Mouse (Mus musculus) embryonic fibroblast, embryonic 13.5 days (primary cell): Measurements from ENCODE around the gene Syne4. TPM values are rescaled to one million over a fixed set of nuclear protein-coding genes. Genes with fewer than 3 reads are reported as not detected.

ENCODE experiments used
- H3K27ac ChIP-seq: 2 replicates; pipeline ENCODE4 v1.5.1; 2012; ENCODE audit warnings: low read length, control low read depth, inconsistent platforms; ENCODE audit not compliant: insufficient read depth
- H3K4me1 ChIP-seq: 2 replicates; pipeline ENCODE4 v1.6.1; 2011; ENCODE audit warnings: low read length; ENCODE audit not compliant: control insufficient read depth, insufficient read depth
- H3K4me3 ChIP-seq: 2 replicates; pipeline ENCODE4 v1.5.1; 2011; ENCODE audit warnings: mild to moderate bottlenecking, control low read depth, low read length; ENCODE audit not compliant: insufficient read depth
- CTCF ChIP-seq: IDR thresholded peaks from 2 replicates; pipeline ENCODE4 v1.5.1; 2011; ENCODE audit warnings: mild to moderate bottlenecking, control low read depth, low read length, moderate library complexity, borderline replicate concordance; ENCODE audit not compliant: insufficient read depth
- POLR2A ChIP-seq: IDR thresholded peaks from 2 replicates; pipeline ENCODE4 v1.6.1; 2011; ENCODE audit warnings: low read depth, mild to moderate bottlenecking, control low read depth, low read length, moderate library complexity
- polyA plus RNA-seq: library from polyadenylated mRNA; stranded (reverse); fragments of >200 nt; gene quantifications from 2 replicates; pipeline ENCODE4 v1.2.4, GENCODE M21; 2011; ENCODE audit warnings: low read depth; ENCODE audit not compliant: missing spikeins, insufficient read length

Gene Syne4
- polyA plus RNA-seq, 1 experiment, result 2.6 TPM

DNA sequence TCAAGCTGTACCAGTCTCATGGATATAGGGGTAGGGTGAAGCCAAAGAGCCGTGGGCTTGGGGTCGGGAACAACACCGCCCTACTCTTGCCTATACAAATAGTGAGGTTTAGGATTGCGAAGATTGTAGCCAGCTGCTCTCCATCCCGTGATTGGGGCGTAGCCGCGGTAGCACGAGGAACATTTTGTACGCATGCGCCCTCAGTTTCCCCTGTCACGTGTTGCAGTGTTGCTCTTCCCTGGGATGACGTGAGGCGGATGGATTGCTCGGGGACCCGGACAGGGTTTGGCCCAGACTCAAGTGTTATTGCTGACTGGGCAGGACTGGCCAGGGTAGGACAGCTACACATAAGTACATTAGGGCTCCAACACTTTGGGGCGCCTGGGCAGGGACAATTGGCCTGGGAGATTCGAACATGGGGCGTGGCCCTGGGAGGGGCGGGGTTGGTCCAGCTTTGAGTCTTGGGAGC lies 33.9 kb upstream of the Syne4 start:
- TF ChIP-seq POLR2A, result peak; percentile 69
- TF ChIP-seq CTCF, result no peak
- H3K4me1 ChIP-seq, result no peaks in the 10 kb centered on the region
- peak overlapping the region; percentile 99 for H3K27ac ChIP-seq
- H3K4me3 ChIP-seq, result peak overlapping the region; percentile 49

DNA sequence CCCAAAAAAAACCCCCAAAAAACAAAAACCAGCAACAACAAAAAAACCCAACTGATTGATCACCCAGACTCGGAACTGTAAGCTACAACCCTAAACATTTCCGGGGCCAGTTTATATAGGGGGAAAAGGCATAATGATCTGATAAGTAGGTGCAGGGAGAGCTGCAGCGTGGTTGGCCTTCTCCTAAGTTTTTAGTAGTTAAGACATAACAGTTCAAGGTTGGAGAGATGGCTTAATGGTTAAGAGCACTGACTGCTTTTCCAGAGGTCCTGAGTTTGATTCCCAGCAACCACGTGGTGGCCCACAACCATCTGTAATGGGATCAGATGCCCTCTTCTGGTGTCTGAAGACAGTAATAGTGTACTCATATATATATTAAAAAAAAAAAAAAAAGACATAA lies 33.1 kb upstream of the Syne4 start:
- no peak for TF ChIP-seq CTCF
- no peak for TF ChIP-seq POLR2A
- Histone ChIP-seq H3K27ac (peak overlapping the region; percentile 99; the same call in 1 of the 2 replicates), H3K4me3 (no peak overlapping the region), H3K4me1 (no peaks in the 10 kb centered on the region)

DNA sequence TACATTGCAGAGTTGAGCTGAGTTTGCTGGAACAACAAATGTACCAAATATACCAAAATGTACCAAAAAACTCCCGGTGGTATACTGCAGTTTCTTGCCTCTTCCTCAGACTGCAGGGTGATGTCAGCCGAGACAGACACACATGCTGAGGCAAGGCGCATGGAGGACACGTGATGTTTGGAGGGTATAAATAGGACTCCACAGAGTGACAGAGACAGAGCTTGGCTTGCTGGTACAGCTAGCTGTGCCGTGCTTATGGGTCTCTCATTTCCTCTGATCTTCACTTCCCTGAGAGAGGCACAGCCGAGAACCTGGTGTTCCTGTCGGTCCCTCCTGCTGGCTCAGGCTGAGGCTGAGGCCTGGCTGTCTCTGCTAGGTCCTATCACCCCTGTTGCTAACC lies 31.9 kb upstream of the Syne4 start:
- Histone ChIP-seq H3K4me3 (no peak overlapping the region), H3K4me1 (peaks cover 3% of the 10 kb centered on the region; the same call in 1 of the 2 replicates), H3K27ac (no peak overlapping the region)
- TF ChIP-seq POLR2A, result no peak
- no peak for TF ChIP-seq CTCF

DNA sequence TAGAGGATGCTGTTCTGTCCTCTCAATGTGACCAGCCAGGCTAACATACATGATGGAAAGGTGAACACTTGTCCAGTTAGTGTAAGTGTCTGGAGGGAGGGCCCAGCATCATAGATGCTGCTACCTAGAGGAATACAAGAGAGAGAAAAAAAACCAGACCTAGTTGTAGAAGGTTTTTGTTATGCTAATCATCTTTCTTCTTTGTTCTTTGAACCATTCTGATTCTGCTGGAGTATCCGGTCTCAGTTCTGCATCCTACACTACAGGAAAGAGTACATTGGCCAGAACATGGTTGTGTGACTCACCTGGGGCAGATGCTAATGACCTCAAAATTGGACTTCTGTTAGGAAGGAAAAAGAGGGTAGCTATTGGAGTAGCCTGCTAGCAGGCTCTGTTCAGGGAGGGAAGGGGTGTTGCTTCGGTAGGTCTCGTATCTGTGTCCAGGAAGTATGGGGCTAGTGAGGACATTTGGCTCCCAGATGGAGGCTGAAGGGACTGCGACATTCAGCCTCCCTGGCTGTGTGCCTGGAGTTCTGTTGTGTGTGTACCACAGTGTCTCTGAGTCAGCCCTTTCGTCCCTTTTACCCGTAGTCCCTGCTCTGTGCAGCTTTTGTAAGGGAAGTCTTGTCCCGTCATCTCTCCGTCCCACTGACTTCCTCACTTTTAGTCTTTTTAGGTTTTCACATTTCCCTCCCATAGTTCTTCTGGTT lies 27.8 kb upstream of the Syne4 start:
- TF ChIP-seq POLR2A, result no peak
- TF ChIP-seq CTCF, result no peak
- Histone ChIP-seq H3K4me1 (peaks cover 3% of the 10 kb centered on the region; the same call in 1 of the 2 replicates), H3K4me3 (no peak overlapping the region), H3K27ac (no peak overlapping the region)

DNA sequence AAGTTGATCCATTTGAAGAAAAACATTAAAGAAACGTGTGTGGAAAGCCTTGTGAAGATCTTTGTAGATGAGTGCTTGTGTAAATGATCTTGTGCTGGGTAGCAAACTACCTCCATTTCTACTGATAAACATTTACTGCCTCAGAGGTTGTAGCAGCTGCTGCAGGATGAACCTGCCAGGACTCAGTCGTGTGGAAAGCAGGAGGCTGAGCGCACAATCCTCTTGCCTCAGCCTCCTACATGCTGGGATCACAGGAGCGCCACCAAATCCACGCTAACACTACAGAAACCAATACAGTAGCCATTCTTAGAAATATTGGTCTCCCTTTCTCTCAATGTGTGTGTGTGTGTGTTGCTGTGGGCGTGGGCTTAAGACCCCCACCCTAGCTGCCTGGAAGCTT lies 26.6 kb upstream of the Syne4 start:
- Histone ChIP-seq H3K4me1 (peaks cover 3% of the 10 kb centered on the region; the same call in 1 of the 2 replicates), H3K27ac (no peak overlapping the region), H3K4me3 (no peak overlapping the region)
- TF ChIP-seq CTCF (no peak), POLR2A (no peak)

DNA sequence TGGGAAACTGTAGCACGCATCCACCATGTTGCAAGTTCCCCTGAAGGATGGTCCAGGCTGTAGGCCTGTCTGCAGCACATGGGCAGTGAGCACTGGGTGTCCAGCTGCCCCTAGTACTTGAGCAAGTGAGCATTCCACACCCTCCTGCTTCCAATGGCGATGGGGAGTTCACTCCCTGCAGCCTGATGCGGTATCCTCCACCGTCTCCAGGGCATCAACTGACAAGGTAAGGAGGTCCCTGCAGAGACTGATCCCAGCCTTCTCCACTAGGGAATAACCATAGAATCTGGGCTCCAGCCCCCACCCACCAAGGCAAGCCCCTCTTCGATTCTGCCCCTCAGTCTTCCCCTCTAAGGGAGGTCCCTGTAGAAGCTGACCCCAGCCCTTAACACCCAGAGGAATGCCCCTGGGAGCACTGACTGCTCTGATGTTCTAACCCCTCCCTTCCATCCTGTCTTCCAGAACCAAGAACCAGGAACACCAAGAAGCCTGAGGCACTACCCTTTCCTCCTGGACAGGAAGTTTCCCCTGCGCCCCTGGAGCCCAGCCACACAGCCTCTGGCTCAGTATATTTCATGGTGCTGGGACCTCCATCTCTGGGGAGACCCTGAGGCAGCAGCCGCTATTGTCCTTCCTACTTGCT lies 25.4 kb upstream of the Syne4 start:
- peaks cover 3% of the 10 kb centered on the region; the same call in 1 of the 2 replicates for H3K4me1 ChIP-seq
- no peak overlapping the region for H3K4me3 ChIP-seq
- H3K27ac ChIP-seq, result no peak overlapping the region
- TF ChIP-seq CTCF (no peak), POLR2A (no peak)

DNA sequence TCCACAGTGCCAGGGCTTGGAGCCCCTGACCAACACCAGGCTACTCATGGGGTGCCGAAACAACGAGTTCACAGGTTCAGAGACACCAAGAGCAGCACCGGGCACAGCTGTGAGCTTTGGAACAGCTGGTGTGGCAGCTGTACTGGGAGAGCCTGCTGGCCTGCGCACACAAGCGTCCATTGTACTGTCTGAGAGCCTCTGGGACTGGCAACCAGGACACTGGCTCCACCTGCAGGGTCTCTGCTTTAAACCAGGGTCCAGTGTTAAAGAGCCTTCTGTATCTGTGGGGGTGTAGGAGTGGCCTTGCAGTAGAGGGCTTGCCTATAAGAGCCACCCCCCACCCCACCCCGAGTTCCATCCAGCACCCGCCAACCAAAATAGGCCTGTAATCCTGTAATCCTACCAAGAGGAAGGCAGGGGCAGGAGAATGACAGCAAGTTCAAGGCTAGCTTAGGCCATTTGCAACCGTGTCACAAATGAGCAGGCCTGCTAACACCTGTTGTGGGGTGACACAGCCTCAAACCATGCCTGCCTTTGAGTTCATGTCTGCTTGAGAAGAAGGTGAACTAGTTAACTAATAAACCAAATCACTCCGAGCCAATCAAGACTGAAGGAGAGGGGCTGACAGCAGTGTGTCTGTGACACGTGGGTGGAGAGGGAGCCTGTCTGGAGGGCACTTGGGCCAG lies 24.8 kb upstream of the Syne4 start:
- TF ChIP-seq POLR2A, result no peak
- TF ChIP-seq CTCF, result no peak
- H3K27ac ChIP-seq, result no peak overlapping the region

DNA sequence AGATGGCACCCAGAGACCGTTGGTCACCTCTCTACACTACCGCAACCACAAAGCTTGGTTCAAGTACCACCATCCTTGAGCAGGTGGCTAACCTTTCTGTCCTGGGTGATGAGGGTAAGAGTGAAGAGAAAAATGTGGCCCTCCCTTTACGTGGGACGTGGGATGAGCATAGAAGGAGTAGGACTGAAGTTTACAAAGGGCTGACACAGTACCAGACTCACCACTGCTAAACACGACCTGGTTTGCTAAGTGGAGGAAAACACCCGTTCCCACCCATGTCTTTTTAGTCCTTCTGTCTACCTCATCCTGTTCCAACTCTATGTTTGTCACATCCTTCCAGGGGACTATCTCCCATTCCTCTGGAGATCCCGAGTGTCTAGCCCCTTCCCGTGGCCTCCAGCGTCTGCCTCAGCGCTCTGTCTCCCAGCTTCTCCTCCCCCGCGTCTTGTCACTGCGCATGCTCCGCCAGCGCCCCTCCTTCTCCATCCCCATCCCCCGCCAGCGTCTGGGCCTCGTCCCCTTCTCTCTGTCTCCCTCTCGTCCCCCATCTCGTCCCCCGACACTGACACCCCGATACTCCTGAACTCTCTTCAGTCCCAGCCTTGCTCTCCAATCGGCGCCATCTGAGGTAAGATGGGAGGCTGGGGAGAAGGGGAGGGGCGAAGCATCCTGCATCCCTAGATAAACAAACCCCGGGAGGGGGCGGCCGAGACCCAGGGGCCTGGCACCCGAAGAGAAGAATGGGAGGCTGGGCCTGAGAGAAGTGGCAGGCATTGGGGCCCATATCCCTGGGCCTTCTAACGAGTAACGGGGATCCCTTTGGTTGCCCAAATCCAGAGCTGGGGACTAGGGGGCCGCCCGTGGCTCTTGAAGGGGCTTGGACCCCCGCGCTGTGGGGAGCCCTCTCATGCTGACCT lies 23.1 kb upstream of the Syne4 start, which contains the start of gene Clip3:
Gene Clip3 (plus strand): TSS at position 514 of the 917 bp plus-strand sequence.
- peak; percentile 98 for TF ChIP-seq POLR2A
- no peak for TF ChIP-seq CTCF
- Histone ChIP-seq H3K4me1 (peaks cover 3% of the 10 kb centered on the region; the same call in 1 of the 2 replicates), H3K27ac (peak within 1 kb of the TSS; percentile 6; the same call in 1 of the 2 replicates), H3K4me3 (peak within 1 kb of the TSS; percentile 95)

More for the DNA sequence above, 24.8 kb upstream of the Syne4 start:
- H3K4me1 ChIP-seq, result peaks cover 3% of the 10 kb centered on the region; the same call in 1 of the 2 replicates
- H3K4me3 ChIP-seq, result no peak overlapping the region

DNA sequence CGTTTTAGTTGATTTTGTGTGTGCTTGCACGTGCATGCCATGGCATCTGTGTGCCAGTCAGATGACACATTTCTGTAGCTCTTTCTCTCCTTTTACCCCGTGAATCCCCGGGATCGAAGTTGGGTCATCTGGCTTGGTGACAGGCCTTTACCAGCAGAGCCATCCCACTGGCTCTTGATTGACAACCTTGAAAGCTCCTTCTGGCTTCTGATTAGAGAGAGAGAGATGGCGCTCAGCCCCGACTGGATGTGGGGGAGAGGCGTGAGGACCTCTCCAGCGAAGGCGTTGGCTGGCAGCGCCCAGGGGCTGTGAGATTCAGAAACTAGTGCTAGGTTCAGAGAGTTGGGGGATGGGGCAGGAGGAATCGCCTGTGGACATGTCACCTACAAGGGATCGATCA lies 20.8 kb upstream of the Syne4 start:
- H3K4me1 ChIP-seq, result no peaks in the 10 kb centered on the region
- TF ChIP-seq POLR2A (no peak), CTCF (no peak)
- no peak overlapping the region for H3K4me3 ChIP-seq
- no peak overlapping the region for H3K27ac ChIP-seq
